Mouse (Mus musculus): ENCODE results near the gene Mettl26. TPM values are rescaled to one million over a fixed set of nuclear protein-coding genes. Genes with fewer than 3 reads are reported as not detected.

The Mettl26 gene
- polyA plus RNA-seq, 1 experiment from 2014 or later = 70.5 TPM

Small RNA genes lying within 50 kb of the gene (microRNA-seq; reads per million reads assigned to microRNA genes)
- not detected for gene Mir3082

Other genes with a start within 250 kb of the Mettl26 start
- gene Gng13, start 157.9 kb upstream of the Mettl26 start, polyA plus RNA-seq (2015; fragmentation: Nextera tagmentation; extraction: Ambion mirVana) = 3.5 and 4.0 TPM in 2 replicates
- gene Chtf18, start 147.7 kb upstream of the Mettl26 start, polyA plus RNA-seq (2015; fragmentation: Nextera tagmentation; extraction: Ambion mirVana) = 5.7 and 6.3 TPM in 2 replicates
- gene Rpusd1, start 147.4 kb upstream of the Mettl26 start, polyA plus RNA-seq (2015; fragmentation: Nextera tagmentation; extraction: Ambion mirVana) = 27.7 and 30.5 TPM in 2 replicates
- not detected in 2 replicates for gene Mslnl, start 139.0 kb upstream of the Mettl26 start, polyA plus RNA-seq (2015; fragmentation: Nextera tagmentation; extraction: Ambion mirVana)
- 0.32 and 0.43 TPM in 2 replicates for gene Msln, start 120.7 kb upstream of the Mettl26 start, polyA plus RNA-seq (2015; fragmentation: Nextera tagmentation; extraction: Ambion mirVana)
- 30.3 and 32.6 TPM in 2 replicates for gene Narfl, start 101.3 kb upstream of the Mettl26 start, polyA plus RNA-seq (2015; fragmentation: Nextera tagmentation; extraction: Ambion mirVana)
- 160 TPM in 2 replicates for gene Haghl, start 89.4 kb upstream of the Mettl26 start, polyA plus RNA-seq (2015; fragmentation: Nextera tagmentation; extraction: Ambion mirVana)
- 0.24 and 0.44 TPM in 2 replicates for gene Ccdc78, start 88.5 kb upstream of the Mettl26 start, polyA plus RNA-seq (2015; fragmentation: Nextera tagmentation; extraction: Ambion mirVana)
- 92.6 and 93.7 TPM in 2 replicates for gene Fam173a, start 82.2 kb upstream of the Mettl26 start, polyA plus RNA-seq (2015; fragmentation: Nextera tagmentation; extraction: Ambion mirVana)
- 1.3 TPM in 1 of 2 replicates, not detected in the other for gene AC134908.4, start 79.4 kb upstream of the Mettl26 start, polyA plus RNA-seq (2015; fragmentation: Nextera tagmentation; extraction: Ambion mirVana)
- 32.6 and 36.3 TPM in 2 replicates for gene Metrn, start 77.9 kb upstream of the Mettl26 start, polyA plus RNA-seq (2015; fragmentation: Nextera tagmentation; extraction: Ambion mirVana)
- 50.8 and 50.9 TPM in 2 replicates for gene Fbxl16, start 66.0 kb upstream of the Mettl26 start, polyA plus RNA-seq (2015; fragmentation: Nextera tagmentation; extraction: Ambion mirVana)
- 35.2 and 36.7 TPM in 2 replicates for gene Wdr24, start 51.4 kb upstream of the Mettl26 start, polyA plus RNA-seq (2015; fragmentation: Nextera tagmentation; extraction: Ambion mirVana)
- 61.9 and 63.0 TPM in 2 replicates for gene Jmjd8, start 46.2 kb upstream of the Mettl26 start, polyA plus RNA-seq (2015; fragmentation: Nextera tagmentation; extraction: Ambion mirVana)
- gene Stub1, start 41.7 kb upstream of the Mettl26 start, polyA plus RNA-seq (2015; fragmentation: Nextera tagmentation; extraction: Ambion mirVana) = 373 and 381 TPM in 2 replicates
- gene Rhbdl1, start 37.8 kb upstream of the Mettl26 start, polyA plus RNA-seq (2015; fragmentation: Nextera tagmentation; extraction: Ambion mirVana) = 54.8 and 57.8 TPM in 2 replicates
- gene Gm20683, start 33.3 kb upstream of the Mettl26 start, polyA plus RNA-seq (2015; fragmentation: Nextera tagmentation; extraction: Ambion mirVana) = 14.2 and 14.7 TPM in 2 replicates
- 17.2 and 18.3 TPM in 2 replicates for gene Rhot2, start 30.2 kb upstream of the Mettl26 start, polyA plus RNA-seq (2015; fragmentation: Nextera tagmentation; extraction: Ambion mirVana)
- 19.7 and 23.3 TPM in 2 replicates for gene Wdr90, start 13.6 kb upstream of the Mettl26 start, polyA plus RNA-seq (2015; fragmentation: Nextera tagmentation; extraction: Ambion mirVana)
- 18.5 and 19.8 TPM in 2 replicates for gene Mcrip2, start 6.3 kb upstream of the Mettl26 start, polyA plus RNA-seq (2015; fragmentation: Nextera tagmentation; extraction: Ambion mirVana)
- 0.47 and 0.54 TPM in 2 replicates for gene Wfikkn1, start 5.8 kb downstream of the Mettl26 start, polyA plus RNA-seq (2015; fragmentation: Nextera tagmentation; extraction: Ambion mirVana)
- 56.7 and 57.5 TPM in 2 replicates for gene Rab40c, start 44.7 kb downstream of the Mettl26 start, polyA plus RNA-seq (2015; fragmentation: Nextera tagmentation; extraction: Ambion mirVana)
- gene Pigq, start 69.9 kb downstream of the Mettl26 start, polyA plus RNA-seq (2015; fragmentation: Nextera tagmentation; extraction: Ambion mirVana) = 71.9 and 75.8 TPM in 2 replicates
- gene Nhlrc4, start 69.9 kb downstream of the Mettl26 start, polyA plus RNA-seq (2015; fragmentation: Nextera tagmentation; extraction: Ambion mirVana) = 0.73 and 0.80 TPM in 2 replicates
- 3.1 and 6.1 TPM in 2 replicates for gene A930017K11Rik, start 77.5 kb downstream of the Mettl26 start, polyA plus RNA-seq (2015; fragmentation: Nextera tagmentation; extraction: Ambion mirVana)
- 22.2 and 23.8 TPM in 2 replicates for gene Capn15, start 110.7 kb downstream of the Mettl26 start, polyA plus RNA-seq (2015; fragmentation: Nextera tagmentation; extraction: Ambion mirVana)
- 32.2 and 32.6 TPM in 2 replicates for gene Rab11fip3, start 194.5 kb downstream of the Mettl26 start, polyA plus RNA-seq (2015; fragmentation: Nextera tagmentation; extraction: Ambion mirVana)
- gene Decr2, start 215.3 kb downstream of the Mettl26 start, polyA plus RNA-seq (2015; fragmentation: Nextera tagmentation; extraction: Ambion mirVana) = 34.2 and 36.3 TPM in 2 replicates
- 24.7 and 25.1 TPM in 2 replicates for gene Nme4, start 220.5 kb downstream of the Mettl26 start, polyA plus RNA-seq (2015; fragmentation: Nextera tagmentation; extraction: Ambion mirVana)
- 4.0 and 4.6 TPM in 2 replicates for gene Tmem8, start 238.2 kb downstream of the Mettl26 start, polyA plus RNA-seq (2015; fragmentation: Nextera tagmentation; extraction: Ambion mirVana)
- 172 and 179 TPM in 2 replicates for gene Mrpl28, start 248.4 kb downstream of the Mettl26 start, polyA plus RNA-seq (2015; fragmentation: Nextera tagmentation; extraction: Ambion mirVana)